Mouse (Mus musculus) MEL (cell line): ENCODE measurements around the gene D430041D05Rik.

Experiments
- CHD2 ChIP-seq: IDR thresholded peaks from 2 replicates; pipeline ENCODE4 v1.6.1; 2011; ENCODE audit warnings: low read length, improper control_type of control experiment
- UBTF ChIP-seq: IDR thresholded peaks from 2 replicates; pipeline ENCODE4 v1.6.1; 2012; ENCODE audit warnings: low read depth, mild to moderate bottlenecking, inconsistent platforms, low read length, improper control_type of control experiment, moderate library complexity, borderline replicate concordance; ENCODE audit not compliant: insufficient read depth

DNA sequence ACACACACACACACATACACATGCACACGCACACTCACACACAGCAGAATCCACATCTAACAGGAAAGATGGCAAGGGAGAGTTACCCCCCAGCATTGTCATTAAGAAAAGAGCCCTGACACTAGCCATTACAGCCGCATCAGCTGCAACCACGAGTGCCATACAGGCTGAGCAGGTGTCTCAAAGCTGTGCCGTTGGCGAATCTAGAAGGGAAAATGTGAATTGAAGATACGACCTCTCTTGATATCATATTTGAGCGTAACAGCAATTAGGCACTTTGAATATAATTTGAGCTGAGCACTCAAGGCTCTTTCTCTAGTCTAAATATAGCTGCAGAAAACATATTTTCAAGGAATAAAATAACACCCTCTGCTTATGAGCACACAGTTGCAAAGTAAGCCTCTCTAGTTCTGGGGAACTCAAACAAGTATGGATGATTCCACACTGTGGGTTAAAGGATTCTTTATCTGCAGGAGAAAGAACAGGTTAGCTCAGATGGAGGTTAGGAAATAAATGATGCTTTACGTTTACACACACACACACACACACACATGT, 127.3 kb downstream of the D430041D05Rik start:
- TF ChIP-seq UBTF (no peak), CHD2 (no peak)
